Mouse (Mus musculus): ENCODE results near the gene Dcun1d1. TPM values are rescaled to one million over a fixed set of nuclear protein-coding genes. Genes with fewer than 3 reads are reported as not detected.

Gene Dcun1d1
- polyA plus RNA-seq, 1 experiment, result 84.0 TPM

DNA sequence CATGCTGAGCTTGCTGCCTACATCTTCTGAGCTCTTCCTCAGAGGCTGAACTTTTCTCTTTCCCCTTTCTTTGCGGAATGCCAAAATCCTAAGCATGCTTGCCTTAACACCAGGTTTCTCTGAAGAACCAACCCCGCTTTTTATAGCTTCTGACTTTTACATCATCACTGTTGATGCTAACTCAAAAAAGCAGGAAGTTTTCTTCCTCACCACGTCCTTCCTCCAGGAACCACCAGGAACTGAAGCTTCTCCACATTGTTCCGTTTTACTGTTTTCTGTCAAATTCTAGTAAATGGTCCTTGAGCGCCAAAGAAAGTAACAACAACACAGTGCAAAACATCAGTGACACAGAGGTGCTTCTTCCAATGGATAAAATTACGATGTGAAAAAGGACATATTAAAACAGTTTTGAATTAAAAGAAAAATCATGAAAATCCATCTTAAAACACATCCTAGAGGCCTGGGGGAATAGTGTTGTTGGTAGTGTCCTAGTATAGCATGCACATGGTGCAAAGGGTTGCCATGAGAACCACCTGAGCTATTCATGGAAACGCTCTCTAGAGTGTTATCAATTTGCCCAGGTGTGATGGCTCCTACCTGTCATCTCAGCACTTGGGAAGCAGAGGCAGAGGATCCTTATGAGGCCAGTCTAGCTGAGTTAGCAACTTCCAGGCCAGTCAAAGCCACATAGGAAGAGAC lies 28.1 kb downstream of the Dcun1d1 start:
- H3K27ac ChIP-seq (ENCODE audit: insufficient read depth, low read length), result no peak overlapping the region
- H3K4me3 ChIP-seq (ENCODE audit: insufficient read depth, low read length), result no peak overlapping the region
- no peaks in the 10 kb centered on the region for H3K4me1 ChIP-seq (ENCODE audit: control insufficient read depth, insufficient read depth, low read length)
- TF ChIP-seq CTCF (IDR thresholded peaks at IDR 0.05; ENCODE audit: borderline replicate concordance, insufficient read depth, low read length), result no peak
- no peak for TF ChIP-seq POLR2A (IDR thresholded peaks at IDR 0.05; ENCODE audit: low read depth, low read length)

- Histone ChIP-seq H3K4me3 (ENCODE audit: insufficient read depth, low read length) (no peak overlapping the region), H3K4me1 (ENCODE audit: control insufficient read depth, insufficient read depth, low read length) (no peaks in the 10 kb centered on the region), H3K27ac (ENCODE audit: insufficient read depth, low read length) (no peak overlapping the region)
- TF ChIP-seq CTCF (IDR thresholded peaks at IDR 0.05; ENCODE audit: borderline replicate concordance, insufficient read depth, low read length) (no peak), POLR2A (IDR thresholded peaks at IDR 0.05; ENCODE audit: low read depth, low read length) (no peak)
Observed at GRCm38 (mm10) chr3:35900555-35901204, 36.6 kb downstream of the Dcun1d1 start.

DNA sequence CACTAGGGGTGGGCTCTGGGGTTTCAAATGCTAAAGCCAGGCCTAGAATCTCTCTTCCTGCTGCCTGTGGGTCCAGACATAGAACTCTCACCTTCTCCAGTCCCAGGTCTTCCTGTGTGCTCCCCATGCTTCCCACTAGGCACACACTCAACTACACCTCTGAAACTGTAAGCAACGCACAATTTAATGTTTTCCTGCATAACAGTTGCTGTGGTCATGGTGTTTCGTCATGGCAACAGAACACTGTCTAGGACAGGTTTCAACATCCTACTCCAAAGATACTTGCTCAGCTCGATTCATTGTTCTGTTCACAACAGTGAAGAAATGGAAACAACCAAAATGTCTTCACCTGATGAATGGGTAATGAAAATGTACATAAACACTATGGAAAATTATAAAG lies 38.1 kb downstream of the Dcun1d1 start:
- H3K27ac ChIP-seq (ENCODE audit: insufficient read depth, low read length), result no peak overlapping the region
- no peaks in the 10 kb centered on the region for H3K4me1 ChIP-seq (ENCODE audit: control insufficient read depth, insufficient read depth, low read length)
- no peak overlapping the region for H3K4me3 ChIP-seq (ENCODE audit: insufficient read depth, low read length)
- TF ChIP-seq POLR2A (IDR thresholded peaks at IDR 0.05; ENCODE audit: low read depth, low read length) (no peak), CTCF (IDR thresholded peaks at IDR 0.05; ENCODE audit: borderline replicate concordance, insufficient read depth, low read length) (no peak)

- TF ChIP-seq CTCF (IDR thresholded peaks at IDR 0.05; ENCODE audit: borderline replicate concordance, insufficient read depth, low read length) (no peak), POLR2A (IDR thresholded peaks at IDR 0.05; ENCODE audit: low read depth, low read length) (no peak)
- Histone ChIP-seq H3K27ac (ENCODE audit: insufficient read depth, low read length) (no peak overlapping the region), H3K4me1 (ENCODE audit: control insufficient read depth, insufficient read depth, low read length) (no peaks in the 10 kb centered on the region), H3K4me3 (ENCODE audit: insufficient read depth, low read length) (no peak overlapping the region)
Observed at GRCm38 (mm10) chr3:35897900-35898299, 39.3 kb downstream of the Dcun1d1 start.

GRCm38 (mm10) chr3:35893156-35893555 lies 44.1 kb downstream of the Dcun1d1 start:
- Histone ChIP-seq H3K27ac (ENCODE audit: insufficient read depth, low read length) (no peak overlapping the region), H3K4me1 (ENCODE audit: control insufficient read depth, insufficient read depth, low read length) (no peaks in the 10 kb centered on the region), H3K4me3 (ENCODE audit: insufficient read depth, low read length) (no peak overlapping the region)
- no peak for TF ChIP-seq POLR2A (IDR thresholded peaks at IDR 0.05; ENCODE audit: low read depth, low read length)

GRCm38 (mm10) chr3:35891123-35891522 lies 46.1 kb downstream of the Dcun1d1 start:
- TF ChIP-seq POLR2A (IDR thresholded peaks at IDR 0.05; ENCODE audit: low read depth, low read length) (no peak), CTCF (IDR thresholded peaks at IDR 0.05; ENCODE audit: borderline replicate concordance, insufficient read depth, low read length) (no peak)
- Histone ChIP-seq H3K27ac (ENCODE audit: insufficient read depth, low read length) (no peak overlapping the region), H3K4me3 (ENCODE audit: insufficient read depth, low read length) (no peak overlapping the region), H3K4me1 (ENCODE audit: control insufficient read depth, insufficient read depth, low read length) (no peaks in the 10 kb centered on the region)

GRCm38 (mm10) chr3:35889531-35889930 lies 47.7 kb downstream of the Dcun1d1 start:
- Histone ChIP-seq H3K4me1 (ENCODE audit: control insufficient read depth, insufficient read depth, low read length) (no peaks in the 10 kb centered on the region), H3K4me3 (ENCODE audit: insufficient read depth, low read length) (no peak overlapping the region), H3K27ac (ENCODE audit: insufficient read depth, low read length) (no peak overlapping the region)
- TF ChIP-seq CTCF (IDR thresholded peaks at IDR 0.05; ENCODE audit: borderline replicate concordance, insufficient read depth, low read length) (no peak), POLR2A (IDR thresholded peaks at IDR 0.05; ENCODE audit: low read depth, low read length) (no peak)

DNA sequence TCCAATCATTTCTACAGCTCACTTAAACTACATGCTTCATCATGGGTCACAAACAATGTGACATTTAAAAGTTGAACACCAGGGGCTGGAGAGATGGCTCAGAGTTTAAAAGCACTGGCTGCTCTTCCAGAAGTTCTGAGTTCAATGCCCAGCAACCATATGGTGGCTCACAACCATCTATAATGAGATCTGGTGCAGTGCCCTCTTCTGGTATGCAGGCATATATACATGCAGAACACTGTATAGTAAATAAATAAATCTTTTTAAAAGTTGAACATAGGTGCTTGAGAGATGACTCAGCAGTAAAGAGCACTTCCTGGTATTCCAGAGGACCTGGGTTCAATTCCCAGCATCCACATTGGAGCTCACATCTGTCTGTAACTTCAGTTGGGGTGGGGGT lies 54.0 kb downstream of the Dcun1d1 start:
- no peak overlapping the region for H3K27ac ChIP-seq (ENCODE audit: insufficient read depth, low read length)
- no peaks in the 10 kb centered on the region for H3K4me1 ChIP-seq (ENCODE audit: control insufficient read depth, insufficient read depth, low read length)
- TF ChIP-seq CTCF (IDR thresholded peaks at IDR 0.05; ENCODE audit: borderline replicate concordance, insufficient read depth, low read length), result no peak
- TF ChIP-seq POLR2A (IDR thresholded peaks at IDR 0.05; ENCODE audit: low read depth, low read length), result no peak

DNA sequence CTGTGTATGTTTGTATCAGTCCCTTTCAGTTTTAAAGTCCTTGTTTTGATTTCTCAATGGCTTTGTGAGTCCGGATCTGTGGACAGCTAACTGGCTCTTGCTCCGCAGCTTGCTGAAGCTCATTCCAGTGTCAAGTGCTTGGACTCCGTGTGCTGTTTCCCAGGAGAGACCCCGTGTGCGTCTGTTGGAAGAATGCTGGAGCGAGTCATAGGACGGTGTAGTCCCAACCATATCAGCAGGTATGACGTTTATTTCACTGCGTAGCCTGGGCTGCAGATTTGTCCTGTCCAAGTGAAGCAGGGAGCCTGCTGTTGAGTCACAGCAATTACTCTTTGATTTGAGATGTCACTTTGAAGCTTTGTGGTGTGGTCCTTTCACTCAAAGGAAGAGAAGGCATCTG lies 87.9 kb downstream of the Dcun1d1 start:
- Histone ChIP-seq H3K27ac (ENCODE audit: insufficient read depth, low read length) (no peak overlapping the region), H3K4me3 (ENCODE audit: insufficient read depth, low read length) (no peak overlapping the region)

More for the DNA sequence above, 54.0 kb downstream of the Dcun1d1 start:
- no peak overlapping the region for H3K4me3 ChIP-seq (ENCODE audit: insufficient read depth, low read length)

More for the DNA sequence above, 87.9 kb downstream of the Dcun1d1 start:
- TF ChIP-seq CTCF (IDR thresholded peaks at IDR 0.05; ENCODE audit: borderline replicate concordance, insufficient read depth, low read length) (no peak), POLR2A (IDR thresholded peaks at IDR 0.05; ENCODE audit: low read depth, low read length) (no peak)
- no peaks in the 10 kb centered on the region for H3K4me1 ChIP-seq (ENCODE audit: control insufficient read depth, insufficient read depth, low read length)

Other genes with a start within 250 kb of the Dcun1d1 start
- gene Atp11b, start 183.3 kb downstream of the Dcun1d1 start, polyA plus RNA-seq (2011; ENCODE audit: insufficient read length, low read depth, missing spikeins), result 42.6 and 45.4 TPM in 2 replicates
- gene Mccc1, start 63.2 kb upstream of the Dcun1d1 start, polyA plus RNA-seq (2011; ENCODE audit: insufficient read length, low read depth, missing spikeins), result 25.7 and 27.6 TPM in 2 replicates
- gene Ccdc144b, start 116.1 kb upstream of the Dcun1d1 start, polyA plus RNA-seq (2011; ENCODE audit: insufficient read length, low read depth, missing spikeins), result not detected in 2 replicates
- 32.9 and 33.2 TPM in 2 replicates for gene Acad9, start 128.5 kb upstream of the Dcun1d1 start, polyA plus RNA-seq (2011; ENCODE audit: insufficient read length, low read depth, missing spikeins)
- gene D3Ertd254e, start 213.6 kb upstream of the Dcun1d1 start, polyA plus RNA-seq (2011; ENCODE audit: insufficient read length, low read depth, missing spikeins), result 8.1 and 9.5 TPM in 2 replicates

Data from embryonic fibroblast, embryonic 13.5 days (primary cell).